Mouse (Mus musculus) adrenal gland, postnatal 36 days (tissue): ENCODE measurements around the gene Tssk2. TPM values are rescaled to one million over a fixed set of nuclear protein-coding genes. Genes with fewer than 3 reads are reported as not detected.

Source experiments
- DNase-seq, 2 experiments: peaks; one replicate each; pipeline ENCODE4 v3.0.0; 2021; ENCODE audit warnings: mixed read lengths in 1 of 2
- total RNA-seq, 2 experiments: library from RNA; stranded (reverse); gene quantifications; 2 replicates each; pipeline ENCODE4 v1.2.3; 2021

Tssk2 gene
- total RNA-seq, 2 experiments from 2014 or later, result not detected

GRCm38 (mm10) chr16:17949421-17949877 is 51.0 kb downstream of the Tssk2 start:
- DNase-seq, result no peak

Other genes with a start within 250 kb of the Tssk2 start
- 10 to 100 TPM; 52.9 to 60.5 TPM for gene Med15, start 165.7 kb upstream of the Tssk2 start, total RNA-seq
- 10 to 100 TPM; 38.3 to 43.1 TPM for gene Klhl22, start 139.0 kb upstream of the Tssk2 start, total RNA-seq
- gene Scarf2, start 101.4 kb upstream of the Tssk2 start, total RNA-seq, result 10 to 100 TPM in 1 of 2 experiments, 1 to 10 TPM in 1; 8.6 to 11.6 TPM
- not detected for gene B830017H08Rik, start 65.5 kb upstream of the Tssk2 start, total RNA-seq
- gene Car15, start 60.3 kb upstream of the Tssk2 start, total RNA-seq, result 1 to 10 TPM; 1.7 to 2.3 TPM
- under 1 TPM; 0.20 to 0.40 TPM for gene Gm20518, start 7.0 kb upstream of the Tssk2 start, total RNA-seq
- under 1 TPM; 0.10 to 0.13 TPM for gene Tssk1, start 4.4 kb upstream of the Tssk2 start, total RNA-seq
- gene Dgcr2, start 75 bp upstream of the Tssk2 start, total RNA-seq, result 10 to 100 TPM; 61.7 to 67.5 TPM
- 10 to 100 TPM; 13.9 to 16.7 TPM for gene Ess2, start 12.7 kb downstream of the Tssk2 start, total RNA-seq
- gene Gsc2, start 16.4 kb downstream of the Tssk2 start, total RNA-seq, result not detected
- 100 to 1,000 TPM; 365 to 608 TPM for gene Slc25a1, start 29.6 kb downstream of the Tssk2 start, total RNA-seq
- gene Vpreb2, start 81.8 kb downstream of the Tssk2 start, total RNA-seq, result not detected
- gene Dgcr6, start 154.2 kb downstream of the Tssk2 start, total RNA-seq, result 10 to 100 TPM; 55.4 to 85.3 TPM
- 10 to 100 TPM; 13.1 to 47.7 TPM for gene Prodh, start 191.6 kb downstream of the Tssk2 start, total RNA-seq
- under 1 TPM in 1 of 2 experiments, not detected in 1; 0.20 TPM for gene Rtn4r, start 229.0 kb downstream of the Tssk2 start, total RNA-seq